Mouse (Mus musculus): ENCODE measurements around the gene Osr1.

The Osr1 gene

DNA sequence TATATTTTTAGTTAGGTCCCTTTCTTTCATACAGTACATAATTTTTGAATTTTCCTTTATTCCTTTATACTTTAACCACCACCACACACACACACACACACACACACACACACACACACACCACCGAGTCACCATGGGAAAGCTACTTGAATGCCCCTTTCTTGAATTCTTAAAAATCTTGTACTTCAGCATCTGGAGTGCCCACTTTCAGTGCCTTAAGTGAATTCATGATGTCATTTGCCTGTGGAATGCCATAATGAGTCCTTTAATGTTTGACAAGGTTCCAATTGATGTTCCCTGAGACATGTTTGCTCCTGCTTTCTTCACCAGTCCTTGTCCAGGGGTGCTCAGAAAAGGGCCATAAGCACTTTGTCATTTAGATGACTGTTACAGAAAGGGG lies 17.8 kb downstream of the Osr1 start:
- DNase-seq = no peak

DNA sequence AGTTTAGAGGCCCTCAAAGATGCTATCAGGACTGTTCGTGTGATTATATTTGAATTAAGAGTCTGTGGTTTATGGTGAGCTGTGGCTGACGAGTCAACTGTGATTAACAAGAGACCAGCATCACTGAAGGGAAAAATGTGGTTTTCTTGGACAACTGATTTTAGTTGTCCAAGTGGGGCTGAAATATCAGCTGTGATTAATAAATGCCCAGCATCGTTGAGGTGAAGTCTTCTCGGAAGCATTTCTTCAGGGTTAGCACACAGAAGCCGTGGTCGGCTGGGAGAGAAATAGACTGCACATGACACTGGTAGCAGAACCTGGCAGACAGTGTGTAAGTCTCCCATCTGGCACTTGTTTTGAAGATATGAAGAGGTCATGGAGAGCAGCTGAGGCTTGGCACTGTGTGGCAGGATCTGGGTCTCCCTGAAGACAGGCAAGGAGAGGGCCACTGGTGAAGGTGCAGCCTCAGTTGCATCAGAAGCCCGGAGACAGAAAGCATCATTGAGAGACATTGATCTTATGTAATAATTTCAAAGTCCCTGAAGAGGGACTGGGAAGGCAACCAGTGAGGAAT lies 19.7 kb downstream of the Osr1 start:
- no peak for DNase-seq

DNA sequence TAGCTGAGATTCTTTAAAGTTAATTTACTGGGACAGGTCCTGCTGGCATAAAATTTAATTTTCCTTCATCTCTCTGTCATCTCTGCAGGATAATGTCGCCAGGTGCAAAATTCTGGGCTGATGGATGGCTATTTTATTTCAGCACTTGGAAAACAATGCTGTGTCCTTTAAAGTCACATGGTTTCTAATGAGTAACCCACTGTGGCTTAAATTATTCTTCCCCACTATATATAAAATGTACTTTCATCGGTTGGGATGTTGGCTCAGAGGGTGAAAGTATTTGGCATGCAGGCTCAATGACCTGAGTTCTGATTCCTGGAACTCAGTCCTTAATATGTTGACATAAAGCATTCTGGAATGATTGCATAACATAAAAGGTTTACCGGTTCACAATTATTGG lies 21.2 kb downstream of the Osr1 start:
- no peak for DNase-seq

DNA sequence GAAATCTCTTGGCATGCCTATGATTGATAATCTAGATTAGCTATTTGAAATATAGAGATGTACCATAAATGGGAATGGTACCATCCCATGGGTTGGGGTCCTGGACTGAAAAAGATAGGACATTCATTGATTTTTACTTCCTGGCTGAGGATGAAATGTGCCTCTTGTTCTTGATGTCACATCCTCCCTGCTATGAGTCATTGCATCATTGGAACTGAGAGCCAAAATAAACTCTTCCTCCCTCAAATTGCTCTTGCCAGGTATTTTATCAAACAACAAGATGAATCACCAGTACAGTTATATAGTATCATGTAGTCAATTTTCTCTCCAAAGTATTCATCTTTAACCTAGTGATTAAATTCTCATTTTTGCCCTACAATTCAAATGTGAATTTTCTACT lies 28.3 kb downstream of the Osr1 start:
- no peak for DNase-seq
